Mouse (Mus musculus) midbrain, embryonic 15.5 days (tissue): ENCODE data around the gene Map4k5. TPM values are rescaled to one million over a fixed set of nuclear protein-coding genes. Genes with fewer than 3 reads are reported as not detected.
A peak's percentile ranks its signal among the peaks of the same experiment; 100 is the strongest.

ENCODE experiments used
- ATAC-seq: fragments of 200-750 bp; cut with Nextera tagmentation; replicated peaks from 2 replicates; pipeline ENCODE4 v1.8.0; 2017; ENCODE audit warnings: moderate TSS enrichment
- H3K27ac ChIP-seq: fragments of 300-500 bp; sonication (generic); 2 replicates; pipeline ENCODE4 v1.5.1; 2015; ENCODE audit warnings: mild to moderate bottlenecking, inconsistent platforms
- H3K27me3 ChIP-seq: fragments of 300-500 bp; sonication (generic); replicated peaks from 2 replicates; pipeline ENCODE4 v1.6.1; 2015; ENCODE audit warnings: inconsistent platforms
- H3K36me3 ChIP-seq: fragments of 300-500 bp; sonication (generic); replicated peaks from 2 replicates; pipeline ENCODE4 v1.6.1; 2015; ENCODE audit warnings: inconsistent platforms
- H3K4me1 ChIP-seq: fragments of 300-500 bp; sonication (generic); 2 replicates; pipeline ENCODE4 v1.6.1; 2015; ENCODE audit warnings: inconsistent platforms
- H3K4me2 ChIP-seq: fragments of 300-500 bp; sonication (generic); 2 replicates; pipeline ENCODE4 v1.6.1; 2015; ENCODE audit warnings: inconsistent platforms, mild to moderate bottlenecking, moderate library complexity
- H3K4me3 ChIP-seq: fragments of 300-500 bp; sonication (generic); 2 replicates; pipeline ENCODE4 v1.5.1; 2015; ENCODE audit warnings: mild to moderate bottlenecking, inconsistent platforms
- H3K9ac ChIP-seq: fragments of 300-500 bp; sonication (generic); 2 replicates; pipeline ENCODE4 v1.6.1; 2015; ENCODE audit warnings: mild to moderate bottlenecking, inconsistent platforms
- H3K9me3 ChIP-seq: fragments of 300-500 bp; sonication (generic); 2 replicates; pipeline ENCODE4 v1.6.1; 2016; ENCODE audit warnings: inconsistent platforms
- WGBS: fragments of 180-500 bp; shearing (Covaris S2); methylation state at CpG from one replicate; pipeline ENCODE4 v1.1.7; 2015; ENCODE audit warnings: mixed read lengths; 5-methylcytosine and 5-hydroxymethylcytosine counted together
- polyA plus RNA-seq: library from polyadenylated mRNA; unstranded; fragments of >200 nt; fragmentation: Nextera tagmentation; extraction: Ambion mirVana; gene quantifications from 2 replicates; pipeline ENCODE4 v1.2.1, GENCODE M21; 2015

Map4k5 gene
- polyA plus RNA-seq, result 28.2 and 31.6 TPM in 2 replicates

DNA sequence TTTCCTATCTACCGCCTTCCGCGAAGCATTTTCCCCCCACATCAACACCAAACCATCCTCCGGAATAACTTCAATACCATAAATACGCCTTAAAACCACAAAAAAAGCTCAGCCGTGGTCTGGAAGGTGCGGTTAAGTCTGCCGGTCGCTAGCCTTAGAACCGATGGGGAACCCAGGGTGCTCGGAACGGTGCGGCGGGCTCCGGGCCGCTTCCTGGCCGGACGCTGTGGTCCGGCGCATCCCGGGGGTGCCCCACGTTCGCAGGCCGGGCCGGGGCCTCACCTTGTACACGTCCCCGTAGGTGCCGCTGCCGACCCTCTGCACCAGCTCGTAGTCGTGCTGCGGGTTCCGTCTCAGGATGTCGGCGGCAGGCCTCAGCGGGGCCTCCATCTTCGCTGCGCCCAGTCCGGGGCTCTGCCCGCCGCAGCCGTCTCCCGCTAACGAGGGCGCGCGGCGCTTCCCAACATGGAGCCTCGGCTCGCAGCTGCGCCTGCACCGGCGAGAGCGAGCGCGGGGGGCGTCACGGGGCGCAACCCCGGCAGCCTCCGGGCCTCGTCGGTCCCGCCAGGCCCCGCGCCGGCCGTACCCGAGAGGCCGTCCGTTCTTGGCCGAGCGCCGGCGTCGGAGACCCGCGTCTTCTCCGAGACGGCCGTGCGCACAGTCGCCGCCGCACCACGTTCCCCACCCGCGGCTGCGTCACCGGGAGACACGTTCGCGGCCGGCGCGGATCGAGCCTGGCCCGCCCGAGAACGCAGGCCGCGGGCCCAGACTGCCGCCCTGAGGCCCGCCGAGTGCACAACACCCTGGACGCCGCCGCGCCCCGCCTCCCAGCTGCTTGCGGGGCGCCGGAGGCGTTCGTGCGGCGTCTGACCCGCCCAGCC is at the start of gene Map4k5, which contains the start of gene Atl1:
Gene Map4k5, minus strand, starts transcription at position 830 of the 881 bp plus-strand sequence.
Gene Atl1, plus strand, starts transcription at position 244 of the 881 bp plus-strand sequence.
- under 1% methylated on average over 118 of the region's 118 CpGs for WGBS
- H3K4me3 ChIP-seq, result peak within 1 kb of the TSS; percentile 96
- peak within 1 kb of the TSS; percentile 96 for H3K9ac ChIP-seq
- no peaks in the 10 kb centered on the region for H3K9me3 ChIP-seq
- peak; percentile 97 for ATAC-seq
- H3K36me3 ChIP-seq, result no peaks in the 10 kb centered on the region
- H3K27ac ChIP-seq, result peak within 1 kb of the TSS; percentile 98
- H3K4me1 ChIP-seq, result peaks cover 33% of the 10 kb centered on the region
- peak within 1 kb of the TSS; percentile 69 for H3K4me2 ChIP-seq
- H3K27me3 ChIP-seq, result no peaks in the 10 kb centered on the region

DNA sequence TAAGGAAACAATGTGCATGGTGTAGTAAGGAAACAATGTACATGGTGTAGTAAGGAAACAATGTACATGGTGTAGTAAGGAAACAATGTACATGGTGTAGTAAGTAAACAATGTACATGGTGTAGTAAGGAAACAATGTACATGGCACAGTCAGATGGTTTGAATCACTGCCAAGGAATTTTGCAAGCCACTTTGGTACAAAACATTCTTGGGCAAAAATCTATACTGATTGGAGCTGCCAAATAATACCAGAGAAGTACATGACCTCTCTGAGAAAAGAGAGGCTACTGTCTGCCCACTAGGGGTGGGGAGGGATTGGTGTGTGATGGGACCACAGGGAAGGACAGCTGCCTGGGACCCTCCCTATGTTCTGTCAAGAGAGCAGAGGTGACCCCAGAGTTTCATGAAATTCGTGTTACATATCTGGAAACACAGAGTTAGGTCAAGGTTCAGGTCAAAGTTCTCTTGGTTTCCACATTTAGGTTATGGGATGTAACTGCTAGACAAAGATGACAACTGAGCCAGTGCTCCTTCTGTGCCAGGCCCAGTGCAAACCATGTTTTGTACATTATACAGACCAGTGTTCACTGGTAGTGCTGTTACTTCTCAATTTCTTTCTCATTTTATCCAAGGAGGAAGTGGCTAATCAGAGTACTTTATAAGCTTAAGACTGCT is 48.8 kb upstream of the Map4k5 start:
- Histone ChIP-seq H3K4me2 (no peak overlapping the region), H3K27ac (no peak overlapping the region), H3K9ac (no peak overlapping the region), H3K9me3 (no peaks in the 10 kb centered on the region), H3K4me3 (no peak overlapping the region), H3K27me3 (no peaks in the 10 kb centered on the region), H3K4me1 (no peaks in the 10 kb centered on the region), H3K36me3 (peaks cover 18% of the 10 kb centered on the region)
- WGBS, result 66% methylated on average over 1 of the region's 1 CpGs
- ATAC-seq, result no peak

DNA sequence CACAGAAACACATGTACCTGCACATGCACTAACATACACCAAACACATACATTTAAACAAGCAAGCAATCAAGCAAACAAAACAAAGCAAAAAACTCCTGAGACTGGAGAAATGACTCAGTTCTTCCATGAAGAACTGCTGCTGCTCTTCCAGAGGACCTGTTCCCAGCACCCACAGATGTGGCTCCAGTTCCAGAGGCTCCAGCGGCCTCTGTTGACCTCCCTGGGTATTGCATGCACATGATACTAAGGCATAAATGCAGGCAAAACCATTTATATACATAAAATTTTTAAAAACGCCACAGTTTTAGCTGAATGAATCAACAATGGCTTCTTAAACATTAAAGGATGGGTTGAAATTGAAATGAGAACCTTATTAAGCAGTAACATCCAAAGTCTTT is 46.3 kb upstream of the Map4k5 start:
- 76% methylated on average over 2 of the region's 2 CpGs for WGBS
- no peak overlapping the region for H3K27ac ChIP-seq
- no peak overlapping the region for H3K4me2 ChIP-seq
- peaks cover 26% of the 10 kb centered on the region for H3K36me3 ChIP-seq
- no peak overlapping the region for H3K9ac ChIP-seq
- H3K27me3 ChIP-seq, result no peaks in the 10 kb centered on the region
- no peak for ATAC-seq
- H3K4me3 ChIP-seq, result no peak overlapping the region
- H3K9me3 ChIP-seq, result no peaks in the 10 kb centered on the region
- H3K4me1 ChIP-seq, result no peaks in the 10 kb centered on the region

DNA sequence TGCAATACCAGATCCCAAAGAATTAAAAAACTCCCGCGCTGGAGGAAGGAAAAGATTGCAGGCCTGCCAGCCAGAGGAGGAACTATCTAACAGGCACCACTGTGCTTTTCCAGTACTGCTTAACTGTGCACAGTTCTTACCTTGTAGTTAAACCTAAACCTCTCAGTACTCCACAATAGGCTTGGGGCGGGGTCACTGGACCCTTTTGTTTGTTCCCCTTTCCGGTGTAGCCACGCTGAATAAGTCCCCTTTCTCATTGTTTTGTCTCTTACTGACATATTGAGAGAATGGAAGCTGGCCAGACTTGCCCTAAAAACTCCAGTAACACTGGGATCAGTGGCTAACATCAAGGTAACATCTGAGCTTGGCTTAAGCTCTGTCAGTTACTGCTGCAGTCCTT is 44.7 kb upstream of the Map4k5 start:
- H3K4me1 ChIP-seq, result no peaks in the 10 kb centered on the region
- H3K27me3 ChIP-seq, result no peaks in the 10 kb centered on the region
- peaks cover 33% of the 10 kb centered on the region for H3K36me3 ChIP-seq
- H3K4me2 ChIP-seq, result no peak overlapping the region
- ATAC-seq, result no peak
- H3K4me3 ChIP-seq, result no peak overlapping the region
- H3K9me3 ChIP-seq, result no peaks in the 10 kb centered on the region
- 42% methylated on average over 5 of the region's 5 CpGs for WGBS
- H3K27ac ChIP-seq, result no peak overlapping the region
- no peak overlapping the region for H3K9ac ChIP-seq

DNA sequence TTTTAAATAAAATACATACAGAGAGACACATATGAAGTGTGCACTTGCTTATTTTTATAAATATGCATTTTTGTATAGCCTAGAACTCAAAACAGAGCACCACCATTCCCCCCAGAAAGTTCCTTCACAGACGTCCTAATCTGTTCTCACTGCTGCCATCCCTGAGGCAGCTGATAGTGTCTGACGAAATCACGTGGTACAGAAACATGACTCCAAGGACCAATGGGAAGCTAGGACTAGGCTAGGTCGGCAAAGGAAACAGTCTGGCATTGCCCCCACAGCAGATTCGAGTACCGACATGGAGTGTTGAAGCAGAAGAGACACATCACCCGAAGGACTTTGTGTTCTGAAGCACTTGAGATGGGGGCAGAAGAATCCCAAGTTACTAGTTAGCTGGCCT is 33.7 kb upstream of the Map4k5 start:
- no peaks in the 10 kb centered on the region for H3K9me3 ChIP-seq
- no peaks in the 10 kb centered on the region for H3K27me3 ChIP-seq
- H3K36me3 ChIP-seq, result peaks cover 3% of the 10 kb centered on the region
- no peak overlapping the region for H3K27ac ChIP-seq
- H3K4me3 ChIP-seq, result no peak overlapping the region
- no peaks in the 10 kb centered on the region for H3K4me1 ChIP-seq
- 57% methylated on average over 7 of the region's 7 CpGs for WGBS
- H3K4me2 ChIP-seq, result no peak overlapping the region
- no peak for ATAC-seq
- H3K9ac ChIP-seq, result no peak overlapping the region

DNA sequence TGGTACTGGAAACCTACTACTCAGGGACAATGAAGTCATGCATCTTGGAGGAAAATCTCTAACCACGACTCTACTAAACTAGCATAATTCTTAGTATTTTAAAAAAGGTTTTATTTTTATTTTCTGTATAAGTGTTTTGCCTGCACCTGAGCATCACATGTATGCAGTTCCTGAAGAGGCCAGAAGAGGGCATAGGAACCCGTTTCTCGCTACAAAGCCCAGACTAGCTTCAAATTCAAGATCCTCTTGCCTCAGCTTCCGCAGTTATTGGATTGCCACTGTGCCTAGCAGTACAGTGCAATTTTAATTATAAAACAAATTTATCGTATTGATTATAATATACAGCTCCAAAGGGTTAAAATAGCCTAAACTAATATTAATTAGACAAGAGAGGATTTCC is 31.0 kb upstream of the Map4k5 start:
- Histone ChIP-seq H3K27ac (no peak overlapping the region), H3K4me1 (no peaks in the 10 kb centered on the region), H3K4me3 (no peak overlapping the region), H3K4me2 (no peak overlapping the region), H3K36me3 (peaks cover 3% of the 10 kb centered on the region), H3K9ac (no peak overlapping the region), H3K27me3 (no peaks in the 10 kb centered on the region), H3K9me3 (no peaks in the 10 kb centered on the region)
- no peak for ATAC-seq
- WGBS, result 13% methylated on average over 5 of the region's 5 CpGs

DNA sequence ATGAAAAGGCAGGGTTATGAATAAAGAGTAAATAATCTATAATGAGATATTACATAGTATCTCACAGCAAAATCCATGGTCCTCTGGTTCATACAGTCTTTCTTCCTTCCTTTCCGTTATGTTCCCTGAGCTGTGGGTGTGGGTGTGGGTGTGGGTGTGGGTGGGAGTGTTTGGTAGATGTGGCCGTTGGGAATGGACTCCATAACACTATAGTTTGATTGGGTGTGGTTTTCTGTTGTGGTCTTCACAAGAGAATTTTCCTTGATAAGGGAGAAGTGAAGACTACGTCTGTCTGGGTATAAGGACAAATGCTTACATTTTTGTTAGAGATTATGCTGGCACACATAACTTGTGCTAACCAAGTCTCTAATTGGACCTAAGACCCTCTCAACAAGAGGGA is 30.6 kb upstream of the Map4k5 start:
- ATAC-seq, result no peak
- WGBS, result 69% methylated on average over 3 of the region's 3 CpGs
- Histone ChIP-seq H3K4me1 (no peaks in the 10 kb centered on the region), H3K9ac (no peak overlapping the region), H3K27me3 (no peaks in the 10 kb centered on the region), H3K9me3 (no peaks in the 10 kb centered on the region), H3K4me3 (no peak overlapping the region), H3K4me2 (no peak overlapping the region), H3K27ac (no peak overlapping the region), H3K36me3 (peaks cover 3% of the 10 kb centered on the region)

DNA sequence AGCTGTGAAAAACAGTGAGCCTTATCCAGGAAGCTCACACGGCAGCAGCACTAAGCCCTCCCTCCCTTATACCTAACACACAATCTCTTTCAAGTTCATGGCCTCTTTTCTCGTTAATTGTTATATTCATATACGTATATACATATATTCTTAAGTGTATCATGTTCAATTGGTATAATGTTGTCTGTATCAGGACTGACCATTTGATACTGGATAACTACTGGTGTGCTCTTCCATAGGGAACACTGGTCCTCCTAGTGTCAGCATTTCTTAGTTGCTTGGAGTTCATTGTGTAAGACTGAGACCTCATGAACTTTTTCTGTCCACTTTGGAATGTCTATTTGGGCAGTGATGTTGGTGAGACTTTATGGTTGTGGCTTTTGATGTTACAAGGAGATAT is 30.1 kb upstream of the Map4k5 start:
- no peaks in the 10 kb centered on the region for H3K27me3 ChIP-seq
- no peaks in the 10 kb centered on the region for H3K4me1 ChIP-seq
- H3K27ac ChIP-seq, result no peak overlapping the region
- H3K4me3 ChIP-seq, result no peak overlapping the region
- no peaks in the 10 kb centered on the region for H3K9me3 ChIP-seq
- peaks cover 3% of the 10 kb centered on the region for H3K36me3 ChIP-seq
- no peak for ATAC-seq
- H3K4me2 ChIP-seq, result no peak overlapping the region
- H3K9ac ChIP-seq, result no peak overlapping the region
- WGBS, result 86% methylated on average over 3 of the region's 3 CpGs

DNA sequence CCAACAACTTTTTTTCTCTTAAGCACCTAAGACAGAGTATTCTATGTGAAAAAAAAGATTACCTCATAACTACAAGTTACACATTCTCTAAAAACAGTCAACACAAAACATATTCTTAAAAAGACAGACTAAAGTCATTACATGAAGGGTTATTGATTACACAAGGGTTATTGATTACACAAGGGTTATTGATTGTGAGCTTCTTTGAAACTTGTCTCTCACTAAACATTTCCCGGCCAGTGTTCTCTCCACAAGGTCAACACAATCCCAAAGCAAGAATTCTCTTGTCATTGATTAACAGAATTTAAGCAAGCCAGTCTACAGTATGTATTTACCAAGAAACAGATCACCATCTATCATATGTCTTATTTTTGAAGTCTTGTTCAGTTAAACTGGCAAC is 29.1 kb upstream of the Map4k5 start:
- Histone ChIP-seq H3K36me3 (peaks cover 3% of the 10 kb centered on the region; the same call in 1 of the 2 replicates), H3K9me3 (no peaks in the 10 kb centered on the region), H3K9ac (no peak overlapping the region), H3K4me3 (no peak overlapping the region), H3K4me1 (no peaks in the 10 kb centered on the region), H3K4me2 (no peak overlapping the region), H3K27me3 (no peaks in the 10 kb centered on the region), H3K27ac (no peak overlapping the region)
- ATAC-seq, result no peak
- WGBS, result 89% methylated on average over 1 of the region's 1 CpGs

DNA sequence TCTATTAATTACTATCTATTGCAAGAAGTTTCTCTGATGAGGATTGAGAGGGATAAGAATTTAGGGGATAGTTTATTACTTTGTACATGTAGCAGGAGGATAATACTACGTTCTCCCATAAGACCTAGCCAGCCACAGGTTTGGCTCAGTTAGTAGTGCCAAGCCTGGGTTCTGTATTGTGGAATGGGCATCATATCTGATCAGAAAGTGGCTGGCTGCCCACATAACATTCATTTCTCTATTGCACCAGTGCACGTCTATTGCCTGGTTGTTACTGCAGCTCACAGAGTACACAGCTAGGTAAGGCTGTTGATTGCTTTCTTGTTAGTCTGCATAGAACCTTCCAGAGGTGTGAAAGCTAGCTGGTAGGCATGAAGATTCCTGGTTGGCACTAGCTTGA is 24.9 kb upstream of the Map4k5 start:
- no peak overlapping the region for H3K27ac ChIP-seq
- no peak overlapping the region for H3K9ac ChIP-seq
- WGBS, result 93% methylated on average over 2 of the region's 2 CpGs
- no peak overlapping the region for H3K4me2 ChIP-seq
- H3K9me3 ChIP-seq, result no peaks in the 10 kb centered on the region
- no peaks in the 10 kb centered on the region for H3K27me3 ChIP-seq
- no peak overlapping the region for H3K4me3 ChIP-seq
- no peaks in the 10 kb centered on the region for H3K4me1 ChIP-seq
- H3K36me3 ChIP-seq, result no peaks in the 10 kb centered on the region
- no peak for ATAC-seq

DNA sequence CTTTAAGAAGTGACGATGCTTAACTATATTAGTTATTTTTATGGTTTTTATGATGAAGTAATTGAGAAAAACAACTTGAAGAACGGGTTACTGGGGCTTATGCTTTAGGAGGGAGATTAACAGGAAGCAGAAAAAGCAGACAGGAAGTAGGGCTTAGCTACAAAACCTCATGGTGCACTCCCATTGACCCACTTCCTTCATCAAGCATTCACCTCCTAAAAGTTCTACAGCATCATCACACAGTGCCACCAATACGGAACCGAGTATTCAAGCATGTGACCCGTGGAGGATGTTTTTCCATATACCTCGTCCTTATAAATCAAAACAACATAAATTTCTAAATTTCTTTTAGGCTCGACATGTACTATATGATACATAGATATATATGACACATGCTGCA is 19.7 kb upstream of the Map4k5 start:
- no peaks in the 10 kb centered on the region for H3K9me3 ChIP-seq
- no peaks in the 10 kb centered on the region for H3K27me3 ChIP-seq
- ATAC-seq, result no peak
- peaks cover 15% of the 10 kb centered on the region for H3K4me1 ChIP-seq
- WGBS, result 94% methylated on average over 7 of the region's 7 CpGs
- H3K9ac ChIP-seq, result no peak overlapping the region
- no peak overlapping the region for H3K27ac ChIP-seq
- no peaks in the 10 kb centered on the region for H3K36me3 ChIP-seq
- no peak overlapping the region for H3K4me3 ChIP-seq
- H3K4me2 ChIP-seq, result no peak overlapping the region

DNA sequence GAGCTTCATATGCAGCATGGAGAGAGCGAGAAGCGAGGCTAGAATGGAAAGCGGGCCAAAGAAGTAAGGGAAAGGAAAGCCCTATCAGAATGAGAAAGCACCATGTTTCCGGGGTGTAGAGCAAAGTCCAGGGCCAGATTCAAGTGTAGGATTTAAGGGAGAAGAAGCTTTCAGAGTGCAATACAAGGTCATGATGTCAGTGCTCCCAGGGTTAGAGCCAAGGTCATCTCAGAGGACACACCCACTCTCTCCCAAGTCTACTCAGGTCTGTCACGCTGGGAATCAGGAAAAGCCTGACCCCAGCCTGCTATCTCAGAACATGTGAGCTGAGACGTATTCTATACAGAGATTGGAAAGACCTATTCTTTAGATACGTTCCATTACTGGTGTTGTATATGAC is 18.9 kb upstream of the Map4k5 start:
- no peak overlapping the region for H3K4me2 ChIP-seq
- no peaks in the 10 kb centered on the region for H3K36me3 ChIP-seq
- H3K27me3 ChIP-seq, result no peaks in the 10 kb centered on the region
- ATAC-seq, result no peak
- no peak overlapping the region for H3K4me3 ChIP-seq
- WGBS, result 91% methylated on average over 7 of the region's 7 CpGs
- no peak overlapping the region for H3K9ac ChIP-seq
- peaks cover 21% of the 10 kb centered on the region for H3K4me1 ChIP-seq
- H3K9me3 ChIP-seq, result no peaks in the 10 kb centered on the region
- H3K27ac ChIP-seq, result no peak overlapping the region
